Mouse (Mus musculus): Measurements from ENCODE around the gene Zbtb22. TPM values are rescaled to one million over a fixed set of nuclear protein-coding genes. Genes with fewer than 3 reads are reported as not detected.
A peak's percentile ranks its signal among the peaks of the same experiment; 100 is the strongest.
"Not testable (repeated sequence)": the region's sequence is repeated elsewhere in the genome, so short reads cannot be mapped to it uniquely, and the experiment has no call there.

Gene Zbtb22
- polyA plus RNA-seq, 1 experiment from 2014 or later: 7.9 TPM

GRCm38 (mm10) chr17:33890533-33891059, 25.1 kb upstream of the Zbtb22 start, which contains the start of gene Kifc1:
Gene Kifc1 (minus strand): TSS chr17:33890661.
- under 1% methylated on average over 45 of the region's 49 CpGs for WGBS (ENCODE audit: insufficient replicate concordance)
- no peaks in the 10 kb centered on the region for H3K9me3 ChIP-seq (ENCODE audit: low read length)
- peak; percentile 99 for ATAC-seq
- H3K27me3 ChIP-seq (ENCODE audit: insufficient read depth, low read length): no peaks in the 10 kb centered on the region
- peaks cover 8% of the 10 kb centered on the region; the same call in 1 of the 2 replicates for H3K36me3 ChIP-seq (replicated peaks; ENCODE audit: insufficient read depth, low read length)
- H3K27ac ChIP-seq (ENCODE audit: low read depth): peak within 1 kb of the TSS; percentile 61
- peak; percentile 99 for DNase-seq
- peak within 1 kb of the TSS; percentile 81 for H3K9ac ChIP-seq (replicated peaks)
- TF ChIP-seq EP300 (IDR thresholded peaks at IDR 0.05; ENCODE audit: low read depth) (no peak; the same call in 1 of the 2 replicates), CTCF (IDR thresholded peaks at IDR 0.05; ENCODE audit: low read depth) (peak; percentile 100)
- peaks cover 10% of the 10 kb centered on the region for H3K4me1 ChIP-seq (ENCODE audit: insufficient read depth)
- H3K4me2 ChIP-seq (ENCODE audit: low read depth, low read length): peak within 1 kb of the TSS; percentile 70
- peak within 1 kb of the TSS; percentile 79 for H3K4me3 ChIP-seq (ENCODE audit: low read depth, low read length)

- H3K4me2 ChIP-seq (ENCODE audit: low read depth, low read length): no peak overlapping the region
- H3K9me3 ChIP-seq (ENCODE audit: low read length): no peaks in the 10 kb centered on the region
- DNase-seq (no peak), ATAC-seq (no peak)
- H3K36me3 ChIP-seq (replicated peaks; ENCODE audit: insufficient read depth, low read length): peaks cover under 1% of the 10 kb centered on the region; the same call in 1 of the 2 replicates
- WGBS (ENCODE audit: insufficient replicate concordance): 48% methylated on average over 2 of the region's 2 CpGs
- no peak for TF ChIP-seq CTCF (IDR thresholded peaks at IDR 0.05; ENCODE audit: low read depth)
- no peak for TF ChIP-seq EP300 (IDR thresholded peaks at IDR 0.05; ENCODE audit: low read depth)
- no peak overlapping the region for H3K9ac ChIP-seq (replicated peaks)
- H3K4me1 ChIP-seq (ENCODE audit: insufficient read depth): peaks cover 10% of the 10 kb centered on the region
- H3K27ac ChIP-seq (ENCODE audit: low read depth): no peak overlapping the region
- no peaks in the 10 kb centered on the region for H3K27me3 ChIP-seq (ENCODE audit: insufficient read depth, low read length)
- H3K4me3 ChIP-seq (ENCODE audit: low read depth, low read length): no peak overlapping the region
Observed at GRCm38 (mm10) chr17:33891357-33891756, 24.3 kb upstream of the Zbtb22 start.

- not testable (repeated sequence) for H3K4me3 ChIP-seq (ENCODE audit: low read depth, low read length); H3K36me3 ChIP-seq (replicated peaks; ENCODE audit: insufficient read depth, low read length); H3K9ac ChIP-seq (replicated peaks); H3K27ac ChIP-seq (ENCODE audit: low read depth); DNase-seq; H3K9me3 ChIP-seq (ENCODE audit: low read length); H3K27me3 ChIP-seq (ENCODE audit: insufficient read depth, low read length); ATAC-seq; H3K4me2 ChIP-seq (ENCODE audit: low read depth, low read length)
- peak; percentile 35 for TF ChIP-seq CTCF (IDR thresholded peaks at IDR 0.05; ENCODE audit: low read depth)
- 72% methylated on average over 6 of the region's 6 CpGs for WGBS (ENCODE audit: insufficient replicate concordance)
- peaks cover 10% of the 10 kb centered on the region for H3K4me1 ChIP-seq (ENCODE audit: insufficient read depth)
Observed at GRCm38 (mm10) chr17:33891892-33892291, 23.8 kb upstream of the Zbtb22 start.

GRCm38 (mm10) chr17:33892429-33892828, 23.3 kb upstream of the Zbtb22 start:
- Histone ChIP-seq H3K4me2 (ENCODE audit: low read depth, low read length) (no peak overlapping the region), H3K27me3 (ENCODE audit: insufficient read depth, low read length) (no peaks in the 10 kb centered on the region), H3K36me3 (replicated peaks; ENCODE audit: insufficient read depth, low read length) (no peaks in the 10 kb centered on the region), H3K4me3 (ENCODE audit: low read depth, low read length) (no peak overlapping the region), H3K9me3 (ENCODE audit: low read length) (no peaks in the 10 kb centered on the region), H3K27ac (ENCODE audit: low read depth) (no peak overlapping the region), H3K9ac (replicated peaks) (no peak overlapping the region), H3K4me1 (ENCODE audit: insufficient read depth) (peaks cover 10% of the 10 kb centered on the region)
- DNase-seq (no peak), ATAC-seq (no peak)
- 47% methylated on average over 7 of the region's 7 CpGs for WGBS (ENCODE audit: insufficient replicate concordance)
- TF ChIP-seq CTCF (IDR thresholded peaks at IDR 0.05; ENCODE audit: low read depth) (no peak), EP300 (IDR thresholded peaks at IDR 0.05; ENCODE audit: low read depth) (no peak)

GRCm38 (mm10) chr17:33893011-33893410, 22.7 kb upstream of the Zbtb22 start:
- not testable (repeated sequence) for H3K27ac ChIP-seq (ENCODE audit: low read depth); H3K4me1 ChIP-seq (ENCODE audit: insufficient read depth); H3K27me3 ChIP-seq (ENCODE audit: insufficient read depth, low read length); H3K36me3 ChIP-seq (replicated peaks; ENCODE audit: insufficient read depth, low read length); DNase-seq; H3K4me2 ChIP-seq (ENCODE audit: low read depth, low read length); H3K4me3 ChIP-seq (ENCODE audit: low read depth, low read length); ATAC-seq; H3K9me3 ChIP-seq (ENCODE audit: low read length); H3K9ac ChIP-seq (replicated peaks)
- WGBS (ENCODE audit: insufficient replicate concordance): 74% methylated on average over 4 of the region's 4 CpGs

GRCm38 (mm10) chr17:33897114-33897794, 18.4 kb upstream of the Zbtb22 start:
- Histone ChIP-seq H3K9me3 (ENCODE audit: low read length) (no peaks in the 10 kb centered on the region), H3K27ac (ENCODE audit: low read depth) (no peak overlapping the region), H3K9ac (replicated peaks) (no peak overlapping the region), H3K27me3 (ENCODE audit: insufficient read depth, low read length) (no peaks in the 10 kb centered on the region), H3K4me2 (ENCODE audit: low read depth, low read length) (no peak overlapping the region), H3K4me3 (ENCODE audit: low read depth, low read length) (no peak overlapping the region), H3K36me3 (replicated peaks; ENCODE audit: insufficient read depth, low read length) (no peaks in the 10 kb centered on the region), H3K4me1 (ENCODE audit: insufficient read depth) (peaks cover 21% of the 10 kb centered on the region)
- WGBS (ENCODE audit: insufficient replicate concordance): 23% methylated on average over 6 of the region's 6 CpGs
- DNase-seq (peak; percentile 77), ATAC-seq (peak; percentile 63)
- TF ChIP-seq CTCF (IDR thresholded peaks at IDR 0.05; ENCODE audit: low read depth): peak; percentile 85
- no peak for TF ChIP-seq EP300 (IDR thresholded peaks at IDR 0.05; ENCODE audit: low read depth)

- not testable (repeated sequence) for H3K27me3 ChIP-seq (ENCODE audit: insufficient read depth, low read length); DNase-seq; ATAC-seq; H3K36me3 ChIP-seq (replicated peaks; ENCODE audit: insufficient read depth, low read length); H3K4me2 ChIP-seq (ENCODE audit: low read depth, low read length); H3K9me3 ChIP-seq (ENCODE audit: low read length); H3K4me3 ChIP-seq (ENCODE audit: low read depth, low read length)
- WGBS (ENCODE audit: insufficient replicate concordance): 78% methylated on average over 4 of the region's 4 CpGs
- H3K4me1 ChIP-seq (ENCODE audit: insufficient read depth): peaks cover 24% of the 10 kb centered on the region
- 0 out of 2 replicates have a peak overlapping the region, but pooled peaks have one; percentile 39 for H3K27ac ChIP-seq (ENCODE audit: low read depth)
- H3K9ac ChIP-seq (replicated peaks): 0 out of 2 replicates have a peak overlapping the region, but pooled peaks have one; percentile 13
Observed at GRCm38 (mm10) chr17:33898193-33898592, 17.5 kb upstream of the Zbtb22 start.
